Mouse (Mus musculus) ovary, postnatal 14 days (tissue): ENCODE measurements around the gene Mapk12.
A peak's percentile ranks its signal among the peaks of the same experiment; 100 is the strongest.

Experiments
- DNase-seq: peaks from one replicate; pipeline ENCODE4 v3.0.0; 2022; ENCODE audit warnings: low spot score

The Mapk12 gene

DNA sequence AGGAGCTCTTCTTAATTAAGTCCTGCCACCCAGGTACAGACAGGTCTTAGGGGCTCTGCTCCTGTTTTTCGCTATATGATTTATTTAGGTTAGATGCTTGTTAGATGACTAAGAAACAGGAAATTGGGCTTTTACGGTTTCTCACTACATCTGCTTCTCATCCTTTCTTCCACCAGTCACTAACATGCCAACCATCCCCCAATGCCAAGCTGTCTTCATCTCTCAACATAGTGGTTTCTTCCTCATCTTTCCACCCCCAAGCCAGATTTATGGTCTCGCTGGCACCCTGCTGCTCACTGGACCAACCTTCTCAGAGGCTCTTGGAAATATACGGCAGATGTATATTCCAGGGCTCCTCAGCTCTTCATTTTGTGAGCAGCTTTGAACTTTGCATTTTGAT is 49.8 kb downstream of the Mapk12 start:
- no peak for DNase-seq

DNA sequence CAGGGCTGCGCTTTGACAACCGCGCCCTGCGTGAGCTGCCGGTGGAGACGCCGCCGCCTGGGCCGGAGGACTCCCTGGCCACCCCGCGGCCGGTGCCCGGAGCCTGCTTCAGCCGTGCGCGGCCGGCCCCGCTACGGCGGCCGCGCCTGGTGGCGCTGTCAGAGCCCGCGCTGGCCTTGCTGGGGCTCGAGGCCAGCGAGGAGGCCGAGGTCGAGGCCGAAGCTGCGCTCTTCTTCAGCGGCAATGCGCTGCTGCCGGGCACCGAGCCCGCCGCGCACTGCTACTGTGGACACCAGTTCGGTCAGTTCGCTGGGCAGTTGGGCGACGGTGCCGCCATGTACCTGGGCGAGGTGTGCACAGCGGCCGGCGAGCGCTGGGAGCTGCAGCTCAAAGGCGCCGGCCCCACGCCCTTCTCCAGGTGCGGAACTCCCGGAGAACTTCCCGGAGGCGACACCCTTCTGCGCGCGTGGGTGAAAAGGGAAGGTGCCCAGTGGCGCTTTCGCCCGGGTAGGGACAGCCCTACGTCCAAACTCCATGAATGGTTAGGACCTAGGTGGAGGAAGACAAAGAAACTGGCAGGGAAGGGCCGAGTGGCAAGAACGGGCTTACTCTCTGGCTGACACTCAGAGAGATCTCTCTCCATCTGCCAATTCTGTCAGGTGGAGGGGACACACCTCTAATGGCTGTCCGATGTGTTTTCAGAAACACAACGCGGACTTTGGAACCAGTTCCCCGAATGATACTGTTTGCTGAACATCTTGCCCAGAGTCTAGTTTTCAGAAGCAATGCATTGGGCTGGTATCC is 51.1 kb downstream of the Mapk12 start:
- DNase-seq, result no peak

DNA sequence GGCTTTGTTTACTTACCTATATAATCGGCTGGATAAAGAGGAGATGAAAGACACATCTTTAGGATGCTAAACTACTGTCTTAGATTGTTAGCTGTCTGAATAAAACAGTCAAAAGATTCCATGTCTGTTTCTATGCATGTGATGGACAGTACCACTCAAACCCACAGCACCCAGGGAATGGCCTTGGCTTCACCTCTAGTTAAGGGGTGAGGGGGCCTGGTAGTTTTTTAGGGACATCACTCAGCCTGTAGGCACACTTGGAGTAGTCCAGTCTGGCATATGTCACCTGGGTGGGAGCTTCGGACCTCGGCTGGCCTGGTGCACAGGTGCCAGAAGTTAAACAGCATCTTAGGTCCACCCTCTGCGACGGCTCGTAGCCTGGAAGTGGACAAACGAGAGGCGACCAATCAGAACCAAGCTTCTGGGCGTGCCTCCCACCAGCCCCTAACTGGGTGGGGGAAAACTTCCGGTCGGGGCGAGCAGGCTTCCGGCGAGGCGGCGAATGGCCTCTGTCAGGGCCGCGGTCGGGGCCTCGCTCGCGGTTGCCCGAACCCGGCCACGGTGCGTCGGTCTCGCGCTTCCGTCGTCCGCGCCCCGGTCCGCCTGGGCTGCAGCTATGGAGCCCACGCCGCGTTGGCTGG is 51.8 kb downstream of the Mapk12 start, which contains the start of gene Selenoo:
Gene Selenoo, plus strand, starts transcription at position 478 of the 641 bp plus-strand sequence.
- DNase-seq, result peak; percentile 82

DNA sequence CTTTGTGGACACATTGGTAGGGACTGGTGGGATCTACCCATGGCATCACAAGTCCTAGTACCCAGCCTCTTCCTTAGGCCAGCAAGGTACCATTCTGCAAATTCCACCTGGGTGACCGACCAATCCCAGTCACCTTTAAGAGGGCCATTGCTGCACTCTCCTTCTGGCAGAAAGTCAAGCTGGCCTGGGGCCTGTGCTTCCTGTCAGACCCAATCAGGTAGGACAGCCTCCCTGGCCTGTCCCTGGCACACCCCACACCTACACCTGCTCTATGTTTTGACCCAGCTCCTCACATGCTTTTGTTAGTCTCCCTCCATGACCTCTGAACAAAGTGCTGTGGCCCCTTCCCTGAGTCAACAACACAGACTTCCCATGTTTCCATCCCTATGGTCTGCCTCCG is 55.7 kb downstream of the Mapk12 start:
- DNase-seq, result no peak

DNA sequence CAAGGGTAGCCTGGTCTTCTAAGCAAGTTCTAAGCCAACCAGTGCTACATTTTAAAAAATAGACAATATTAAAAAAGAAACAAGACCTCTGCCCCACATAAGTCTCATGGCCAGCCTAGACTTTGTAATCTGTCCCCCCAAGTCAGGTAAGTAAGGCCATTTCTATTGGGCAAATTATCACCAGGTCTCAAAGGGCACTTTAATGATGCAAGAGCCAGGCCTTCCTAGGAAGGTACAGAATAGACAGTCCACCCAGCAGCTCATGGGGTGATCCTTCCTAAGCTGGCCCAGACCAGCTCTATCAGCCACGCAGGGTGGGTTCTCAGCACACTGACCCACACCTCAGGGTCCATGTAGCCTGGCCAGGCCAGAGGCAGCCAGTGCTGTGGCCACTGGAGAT is 56.6 kb downstream of the Mapk12 start:
- no peak for DNase-seq
